Mouse (Mus musculus) liver, postnatal 0 days (tissue): ENCODE results near the gene Ccl12.

Experiments used
- CTCF ChIP-seq: sonication (generic); IDR thresholded peaks from 2 replicates; pipeline ENCODE4 v1.5.1; 2016; ENCODE audit warnings: antibody characterized with exemption, low read depth
- EP300 ChIP-seq: IDR thresholded peaks from 2 replicates; pipeline ENCODE4 v1.6.1; 2016; ENCODE audit warnings: antibody characterized with exemption, low read depth, mild to moderate bottlenecking

- TF ChIP-seq CTCF (no peak), EP300 (no peak)
These were observed 28.0 kb upstream of the Ccl12 start for GRCm38 (mm10) chr11:82073686-82074085.
